Mouse (Mus musculus) forebrain, embryonic 13.5 days (tissue): Measurements from ENCODE around the gene Dock4. TPM values are rescaled to one million over a fixed set of nuclear protein-coding genes. Genes with fewer than 3 reads are reported as not detected.
"Not testable (repeated sequence)": the region's sequence is repeated elsewhere in the genome, so short reads cannot be mapped to it uniquely, and the experiment has no call there.

Experiments
- ATAC-seq: fragments of 200-750 bp; cut with Nextera tagmentation; 2 replicates; pipeline ENCODE4 v1.8.0; 2017
- H3K27ac ChIP-seq: fragments of 300-500 bp; sonication (generic); 2 replicates; pipeline ENCODE4 v1.5.1; 2015; ENCODE audit warnings: inconsistent platforms, mild to moderate bottlenecking, moderate library complexity
- H3K27me3 ChIP-seq: fragments of 300-500 bp; sonication (generic); 2 replicates; pipeline ENCODE4 v1.6.1; 2015; ENCODE audit warnings: mild to moderate bottlenecking, inconsistent platforms
- H3K36me3 ChIP-seq: fragments of 300-500 bp; sonication (generic); 2 replicates; pipeline ENCODE4 v1.6.1; 2015; ENCODE audit warnings: mild to moderate bottlenecking, inconsistent platforms; ENCODE audit not compliant: poor library complexity, severe bottlenecking
- H3K4me1 ChIP-seq: fragments of 300-500 bp; sonication (generic); 2 replicates; pipeline ENCODE4 v1.6.1; 2015; ENCODE audit warnings: inconsistent platforms
- H3K4me2 ChIP-seq: fragments of 300-500 bp; sonication (generic); 2 replicates; pipeline ENCODE4 v1.6.1; 2015; ENCODE audit warnings: inconsistent platforms, mild to moderate bottlenecking, moderate library complexity
- H3K4me3 ChIP-seq: fragments of 300-500 bp; sonication (generic); 2 replicates; pipeline ENCODE4 v1.5.1; 2015; ENCODE audit warnings: mild to moderate bottlenecking, inconsistent platforms
- H3K9ac ChIP-seq: fragments of 300-500 bp; sonication (generic); 2 replicates; pipeline ENCODE4 v1.6.1; 2015; ENCODE audit warnings: mild to moderate bottlenecking, inconsistent platforms
- H3K9me3 ChIP-seq: fragments of 300-500 bp; sonication (generic); replicated peaks from 2 replicates; pipeline ENCODE4 v1.6.1; 2016; ENCODE audit warnings: inconsistent platforms
- WGBS: fragments of 180-500 bp; shearing (Covaris S2); methylation state at CpG from one replicate; pipeline ENCODE4 v1.1.7; 2015; 5-methylcytosine and 5-hydroxymethylcytosine counted together
- polyA plus RNA-seq: library from polyadenylated mRNA; unstranded; fragments of >200 nt; fragmentation: Nextera tagmentation; extraction: Ambion mirVana; gene quantifications from 2 replicates; pipeline ENCODE4 v1.2.1, GENCODE M21; 2015

Dock4 gene
- polyA plus RNA-seq, 1 experiment from 2014 or later, result 24.5 TPM

GRCm38 (mm10) chr12:40843474-40844080 lies 397.8 kb downstream of the Dock4 start:
- H3K27ac ChIP-seq, result no peak overlapping the region
- WGBS, result 77% methylated on average over 3 of the region's 3 CpGs
- H3K4me3 ChIP-seq, result no peak overlapping the region
- 0 out of 2 replicates have a peak, but pooled peaks cover 4% of the 10 kb centered on the region for H3K36me3 ChIP-seq
- H3K4me1 ChIP-seq, result peaks cover 10% of the 10 kb centered on the region
- no peak overlapping the region for H3K4me2 ChIP-seq
- H3K27me3 ChIP-seq, result 0 out of 2 replicates have a peak, but pooled peaks cover 3% of the 10 kb centered on the region
- ATAC-seq, result peak; percentile 66; the same call in 1 of the 2 replicates
- H3K9me3 ChIP-seq, result no peaks in the 10 kb centered on the region
- H3K9ac ChIP-seq, result no peak overlapping the region

GRCm38 (mm10) chr12:40844324-40844723 lies 398.6 kb downstream of the Dock4 start:
- Histone ChIP-seq H3K4me3 (no peak overlapping the region), H3K9ac (no peak overlapping the region), H3K4me1 (0 out of 2 replicates have a peak, but pooled peaks cover 5% of the 10 kb centered on the region), H3K36me3 (0 out of 2 replicates have a peak, but pooled peaks cover 4% of the 10 kb centered on the region), H3K4me2 (no peak overlapping the region), H3K9me3 (no peaks in the 10 kb centered on the region), H3K27ac (no peak overlapping the region), H3K27me3 (0 out of 2 replicates have a peak, but pooled peaks cover 3% of the 10 kb centered on the region)
- 94% methylated on average over 22 of the region's 22 CpGs for WGBS
- no peak for ATAC-seq

- H3K36me3 ChIP-seq, result no peaks in the 10 kb centered on the region
- H3K27ac ChIP-seq, result no peak overlapping the region
- no peak overlapping the region for H3K9ac ChIP-seq
- H3K4me3 ChIP-seq, result no peak overlapping the region
- no peaks in the 10 kb centered on the region for H3K9me3 ChIP-seq
- H3K4me1 ChIP-seq, result no peaks in the 10 kb centered on the region
- ATAC-seq, result no peak
- H3K4me2 ChIP-seq, result no peak overlapping the region
- no peaks in the 10 kb centered on the region for H3K27me3 ChIP-seq
- WGBS, result 92% methylated on average over 7 of the region's 7 CpGs
These were observed 409.1 kb downstream of the Dock4 start for GRCm38 (mm10) chr12:40854705-40855367.

- WGBS, result 79% methylated on average over 6 of the region's 7 CpGs
- no peak overlapping the region for H3K9ac ChIP-seq
- no peaks in the 10 kb centered on the region for H3K36me3 ChIP-seq
- no peak overlapping the region for H3K27ac ChIP-seq
- H3K4me2 ChIP-seq, result no peak overlapping the region
- H3K4me3 ChIP-seq, result no peak overlapping the region
- no peak for ATAC-seq
- no peaks in the 10 kb centered on the region for H3K4me1 ChIP-seq
- H3K27me3 ChIP-seq, result no peaks in the 10 kb centered on the region
- no peaks in the 10 kb centered on the region for H3K9me3 ChIP-seq
These were observed 411.7 kb downstream of the Dock4 start for GRCm38 (mm10) chr12:40857466-40857865.

GRCm38 (mm10) chr12:40858763-40859162 lies 413.0 kb downstream of the Dock4 start:
- ATAC-seq, H3K4me1 ChIP-seq, H3K36me3 ChIP-seq, H3K4me3 ChIP-seq, H3K27me3 ChIP-seq, H3K9ac ChIP-seq, H3K9me3 ChIP-seq, H3K27ac ChIP-seq, H3K4me2 ChIP-seq: not testable (repeated sequence)
- 81% methylated on average over 7 of the region's 7 CpGs for WGBS

- H3K4me1 ChIP-seq, result no peaks in the 10 kb centered on the region
- WGBS, result 95% methylated on average over 5 of the region's 5 CpGs
- no peak overlapping the region for H3K9ac ChIP-seq
- H3K36me3 ChIP-seq, result no peaks in the 10 kb centered on the region
- ATAC-seq, result no peak
- no peaks in the 10 kb centered on the region for H3K27me3 ChIP-seq
- H3K4me3 ChIP-seq, result no peak overlapping the region
- no peak overlapping the region for H3K27ac ChIP-seq
- no peak overlapping the region for H3K4me2 ChIP-seq
- peaks cover 5% of the 10 kb centered on the region; the same call in 1 of the 2 replicates for H3K9me3 ChIP-seq
These were observed 424.6 kb downstream of the Dock4 start for GRCm38 (mm10) chr12:40870387-40870786.

- Histone ChIP-seq H3K27me3 (no peaks in the 10 kb centered on the region), H3K4me1 (no peaks in the 10 kb centered on the region), H3K27ac (no peak overlapping the region), H3K4me2 (no peak overlapping the region), H3K4me3 (no peak overlapping the region), H3K36me3 (no peaks in the 10 kb centered on the region), H3K9me3 (peaks cover 5% of the 10 kb centered on the region; the same call in 1 of the 2 replicates), H3K9ac (no peak overlapping the region)
- ATAC-seq, result no peak
- WGBS, result 96% methylated on average over 3 of the region's 3 CpGs
These were observed 427.0 kb downstream of the Dock4 start for GRCm38 (mm10) chr12:40872716-40873115.

- H3K27me3 ChIP-seq, ATAC-seq, H3K27ac ChIP-seq, H3K4me3 ChIP-seq, H3K4me2 ChIP-seq, H3K4me1 ChIP-seq, H3K36me3 ChIP-seq, H3K9me3 ChIP-seq, H3K9ac ChIP-seq: not testable (repeated sequence)
- 80% methylated on average over 7 of the region's 7 CpGs for WGBS
These were observed 427.5 kb downstream of the Dock4 start for GRCm38 (mm10) chr12:40873267-40873666.

GRCm38 (mm10) chr12:40884976-40885375 lies 439.2 kb downstream of the Dock4 start:
- H3K9ac ChIP-seq, result no peak overlapping the region
- no peaks in the 10 kb centered on the region for H3K27me3 ChIP-seq
- no peak overlapping the region for H3K27ac ChIP-seq
- no peak overlapping the region for H3K4me2 ChIP-seq
- H3K36me3 ChIP-seq, result no peaks in the 10 kb centered on the region
- no peak for ATAC-seq
- H3K9me3 ChIP-seq, result no peaks in the 10 kb centered on the region
- no peak overlapping the region for H3K4me3 ChIP-seq
- WGBS, result 84% methylated on average over 3 of the region's 3 CpGs
- no peaks in the 10 kb centered on the region for H3K4me1 ChIP-seq

- WGBS, result 93% methylated on average over 6 of the region's 6 CpGs
- H3K27ac ChIP-seq, result no peak overlapping the region
- no peak overlapping the region for H3K9ac ChIP-seq
- no peak overlapping the region for H3K4me2 ChIP-seq
- H3K36me3 ChIP-seq, result no peaks in the 10 kb centered on the region
- H3K4me3 ChIP-seq, result no peak overlapping the region
- no peak for ATAC-seq
- no peaks in the 10 kb centered on the region for H3K27me3 ChIP-seq
- no peaks in the 10 kb centered on the region for H3K4me1 ChIP-seq
- no peaks in the 10 kb centered on the region for H3K9me3 ChIP-seq
These were observed 439.6 kb downstream of the Dock4 start for GRCm38 (mm10) chr12:40885377-40885776.

GRCm38 (mm10) chr12:40887496-40887895 lies 441.7 kb downstream of the Dock4 start:
- Histone ChIP-seq H3K4me3 (no peak overlapping the region), H3K9me3 (no peaks in the 10 kb centered on the region), H3K4me2 (no peak overlapping the region), H3K27me3 (no peaks in the 10 kb centered on the region), H3K27ac (no peak overlapping the region), H3K36me3 (no peaks in the 10 kb centered on the region), H3K9ac (no peak overlapping the region), H3K4me1 (no peaks in the 10 kb centered on the region)
- 62% methylated on average over 2 of the region's 2 CpGs for WGBS
- no peak for ATAC-seq

- Histone ChIP-seq H3K9ac (no peak overlapping the region), H3K27ac (no peak overlapping the region), H3K4me1 (no peaks in the 10 kb centered on the region), H3K36me3 (no peaks in the 10 kb centered on the region), H3K9me3 (no peaks in the 10 kb centered on the region), H3K27me3 (no peaks in the 10 kb centered on the region), H3K4me2 (no peak overlapping the region), H3K4me3 (no peak overlapping the region)
- ATAC-seq, result no peak
- WGBS, result 62% methylated on average over 2 of the region's 2 CpGs
These were observed 442.6 kb downstream of the Dock4 start for GRCm38 (mm10) chr12:40888261-40888791.
